Mouse (Mus musculus): Measurements from ENCODE around the gene Ezh2.

Ezh2 gene

GRCm38 (mm10) chr6:47535333-47535732 lies 59.8 kb downstream of the Ezh2 start:
- DNase-seq = no peak

- DNase-seq = no peak
Observed at GRCm38 (mm10) chr6:47532547-47532946, 62.6 kb downstream of the Ezh2 start.

- no peak for DNase-seq
Observed at GRCm38 (mm10) chr6:47527655-47528054, 67.5 kb downstream of the Ezh2 start.

GRCm38 (mm10) chr6:47527129-47527528 lies 68.0 kb downstream of the Ezh2 start:
- DNase-seq = no peak

- no peak for DNase-seq
Observed at GRCm38 (mm10) chr6:47526446-47526845, 68.7 kb downstream of the Ezh2 start.

GRCm38 (mm10) chr6:47525041-47525440 lies 70.1 kb downstream of the Ezh2 start:
- no peak for DNase-seq

- no peak for DNase-seq
Observed at GRCm38 (mm10) chr6:47522431-47522830, 72.7 kb downstream of the Ezh2 start.

- DNase-seq = no peak
Observed at GRCm38 (mm10) chr6:47520030-47520429, 75.1 kb downstream of the Ezh2 start.

- no peak for DNase-seq
Observed at GRCm38 (mm10) chr6:47494562-47494961, 100.6 kb downstream of the Ezh2 start.

- DNase-seq = no peak
Observed at GRCm38 (mm10) chr6:47482027-47482426, 113.1 kb downstream of the Ezh2 start.

All from cerebellum, adult 18-20 months (tissue).